Mouse (Mus musculus) gastrocnemius, adult 18-20 months (tissue): Measurements from ENCODE around the gene Gm21497. TPM values are rescaled to one million over a fixed set of nuclear protein-coding genes. Genes with fewer than 3 reads are reported as not detected.
"Not testable (repeated sequence)": the region's sequence is repeated elsewhere in the genome, so short reads cannot be mapped to it uniquely, and the experiment has no call there.

Experiments
- DNase-seq: peaks from one replicate; pipeline ENCODE4 v3.0.0; 2021; ENCODE audit warnings: low spot score
- long read RNA-seq, 2 experiments: library from polyadenylated mRNA; stranded (forward); transcript quantifications; one replicate each; pipeline ENCODE4 v2.0.0; 2021
- total RNA-seq, 2 experiments: library from RNA; stranded (reverse); gene quantifications; 2 replicates each; pipeline ENCODE4 v1.2.3; 2021

The Gm21497 gene
- not detected for total RNA-seq
- long read RNA-seq, experiment 1, result 0 reads
- long read RNA-seq, experiment 2, result 0 reads

DNA sequence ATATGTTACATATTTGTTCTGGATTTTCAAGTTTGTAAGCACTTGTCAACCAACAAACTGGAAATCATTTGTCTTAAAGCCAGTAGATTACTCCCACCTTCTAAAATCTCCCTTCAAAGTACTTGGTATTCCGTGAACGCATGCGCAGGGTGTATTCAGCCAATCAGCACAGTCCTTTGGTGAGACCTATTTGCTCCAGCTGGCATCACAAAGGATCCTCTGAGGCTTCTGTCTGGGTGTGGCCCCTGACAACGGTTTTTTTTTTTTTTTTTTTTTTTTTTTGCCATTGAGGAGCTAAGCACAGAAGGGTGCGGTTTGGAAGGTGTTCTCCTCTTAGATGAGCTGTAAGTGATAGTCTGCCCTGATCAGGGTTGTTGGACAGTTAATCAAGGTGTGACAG lies at the start of gene Gm21497:
TSS of gene Gm21497 (plus strand) at position 301 of the 400 bp plus-strand sequence.
- not testable (repeated sequence) for DNase-seq
